Mouse (Mus musculus) heart, adult 11 months (tissue): ENCODE data around the gene Egln2.
A peak's percentile ranks its signal among the peaks of the same experiment; 100 is the strongest.

Experiments
- DNase-seq: peaks from one replicate; pipeline ENCODE4 v3.0.0; 2022

The Egln2 gene

DNA sequence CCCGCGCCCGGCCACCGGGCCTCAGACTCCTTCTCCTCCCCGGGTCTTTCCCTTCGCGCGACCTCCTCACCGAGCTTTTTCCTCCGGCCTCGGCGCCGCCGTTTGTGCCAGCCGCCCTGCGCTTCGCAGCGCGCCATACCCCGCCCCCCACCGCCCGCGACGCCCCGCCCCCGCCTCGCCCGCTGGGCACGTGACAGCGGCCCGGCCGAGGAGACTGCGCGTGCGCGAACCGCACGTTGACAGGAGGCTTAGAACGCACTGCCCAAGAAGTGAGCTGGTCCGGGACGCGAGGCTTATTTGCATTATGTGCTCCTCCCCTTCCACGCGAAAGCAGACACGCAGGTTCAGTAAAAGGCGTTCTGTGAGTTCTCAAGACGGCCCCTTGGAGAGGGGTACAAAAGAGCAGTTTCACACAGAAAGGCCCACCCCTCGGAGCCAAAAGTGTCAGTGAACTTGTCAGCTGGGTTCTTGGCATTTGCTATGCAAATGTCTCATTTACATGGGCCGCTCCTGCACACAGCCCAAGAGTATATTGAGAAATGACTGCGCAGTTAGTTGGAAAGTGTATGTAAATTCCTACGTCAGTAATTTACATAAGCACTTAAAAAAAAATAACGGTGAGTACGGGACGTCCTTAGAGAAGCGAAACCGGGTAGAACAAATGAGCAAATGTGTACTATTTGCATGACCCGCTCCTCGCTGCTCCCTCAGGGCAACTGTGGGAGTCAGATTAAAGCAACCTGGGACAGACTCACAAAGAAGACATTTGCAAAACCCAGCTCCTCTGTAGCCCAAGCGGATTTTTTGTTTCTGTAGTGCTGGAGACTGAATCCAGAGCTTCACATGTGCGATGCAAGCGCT is at the start of gene Egln2:
Gene Egln2 (minus strand): TSS at position 189 of the 861 bp plus-strand sequence.
- peak; percentile 100 for DNase-seq

DNA sequence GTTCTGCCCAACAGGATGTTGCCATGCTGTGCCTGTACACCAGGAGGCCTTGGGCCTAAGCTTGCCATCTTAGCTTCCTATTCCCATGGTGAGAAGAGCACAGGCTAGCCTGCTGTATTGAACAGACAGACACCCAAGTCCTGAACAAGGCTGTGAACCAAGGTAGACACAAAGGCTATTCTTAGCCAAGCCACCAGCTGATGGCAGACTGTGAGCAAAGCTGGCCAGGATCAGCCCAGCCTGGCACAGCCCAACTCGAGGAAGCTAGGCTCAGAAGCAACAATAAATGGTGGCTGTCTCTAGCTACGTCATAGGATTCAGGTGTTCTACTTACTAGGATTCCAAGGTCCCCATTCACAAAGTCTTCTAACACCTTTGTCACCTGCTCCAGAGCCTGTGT is 46.0 kb upstream of the Egln2 start:
- DNase-seq = no peak

DNA sequence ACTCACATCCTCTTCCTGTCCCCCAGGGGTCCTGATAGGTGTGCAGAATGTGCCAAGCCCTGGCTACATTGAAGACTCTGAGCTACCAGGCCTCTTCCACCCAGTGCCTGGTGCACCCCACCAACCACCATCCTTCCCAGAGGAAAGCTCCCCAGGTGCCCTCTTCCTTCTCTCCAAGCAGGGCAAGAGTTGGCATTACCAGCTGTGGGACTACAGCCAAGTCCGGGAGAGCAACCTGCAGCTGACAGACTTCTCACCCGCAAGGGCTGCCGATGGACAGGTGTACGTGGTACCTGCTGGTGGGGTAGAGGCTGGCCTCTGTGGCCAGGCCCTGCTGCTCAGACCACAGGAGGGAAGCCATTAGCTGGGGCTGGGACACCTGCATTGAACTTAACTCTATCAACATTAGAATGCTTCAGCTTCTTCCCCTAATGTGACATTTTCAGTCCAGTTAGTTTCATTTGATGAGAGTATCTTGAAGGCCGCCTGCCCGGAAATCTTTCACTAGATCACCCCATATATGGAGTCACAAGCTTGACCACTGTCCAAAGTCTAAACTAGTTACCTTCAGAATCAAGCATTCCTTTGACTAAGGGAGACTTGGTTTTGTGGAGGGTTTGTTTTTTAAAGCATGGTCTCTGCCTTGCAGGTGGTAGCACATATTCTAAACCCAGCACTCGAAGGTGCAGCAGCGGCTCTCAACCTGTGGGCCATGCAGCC is 37.3 kb upstream of the Egln2 start:
- DNase-seq = peak; percentile 87

DNA sequence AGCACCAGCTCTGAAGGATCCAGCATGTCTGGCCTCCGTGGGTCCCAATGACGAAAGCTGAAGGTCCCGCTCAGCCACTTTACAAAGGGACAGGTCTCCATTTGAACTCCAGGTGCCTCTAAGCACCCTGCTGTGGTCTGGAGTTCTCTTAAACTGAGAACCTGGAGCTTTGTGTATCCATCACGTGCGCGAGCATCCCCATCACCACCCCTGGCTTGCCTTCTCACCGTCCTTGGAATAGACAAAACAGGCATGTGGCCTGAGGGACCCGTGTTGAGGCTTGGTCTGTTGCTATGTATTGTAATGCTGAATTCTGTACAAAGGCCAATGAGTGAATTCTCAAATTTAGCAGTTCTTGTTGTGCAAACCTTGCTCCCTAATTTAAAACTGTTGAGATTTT is 32.2 kb upstream of the Egln2 start:
- DNase-seq = peak; percentile 90

DNA sequence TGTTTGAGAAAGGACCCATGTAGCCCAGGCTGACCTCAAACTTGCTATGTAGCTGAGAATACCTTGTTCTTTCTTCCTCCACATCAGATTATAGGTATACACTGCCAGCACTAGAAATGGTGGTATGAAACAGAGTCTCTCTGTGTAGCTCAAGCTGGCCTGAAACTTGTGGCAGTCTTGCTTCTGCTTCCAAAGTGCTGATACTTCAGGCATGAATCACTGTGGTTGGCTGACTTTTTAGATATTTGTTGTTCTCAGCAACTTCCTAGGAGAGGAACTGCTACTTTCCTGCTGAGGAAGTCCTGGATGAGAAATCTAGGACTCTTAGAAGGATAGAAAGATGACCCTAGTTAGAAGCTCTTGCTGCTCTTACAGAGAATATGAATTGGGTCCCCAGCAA is 31.8 kb upstream of the Egln2 start:
- DNase-seq = peak; percentile 88

DNA sequence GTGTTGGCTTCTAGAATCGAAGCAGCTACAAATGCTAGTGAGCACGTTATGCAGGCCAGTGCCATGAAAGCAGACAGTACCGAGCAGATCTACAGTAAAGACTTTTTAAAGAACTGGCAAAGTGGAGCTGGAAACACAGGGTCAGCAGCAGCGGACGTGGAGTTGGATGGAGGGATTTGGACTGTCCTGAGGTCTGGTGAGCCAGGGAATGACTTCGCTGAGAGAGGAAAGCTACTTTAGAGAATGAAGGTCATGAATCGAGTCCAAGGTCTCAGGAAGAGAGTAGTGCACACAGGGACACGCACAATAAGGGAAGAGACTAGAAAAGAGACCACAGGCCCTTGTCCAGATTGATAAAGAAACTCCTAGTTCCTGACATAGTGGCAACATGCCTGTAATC is 31.0 kb upstream of the Egln2 start:
- DNase-seq = peak; percentile 86

DNA sequence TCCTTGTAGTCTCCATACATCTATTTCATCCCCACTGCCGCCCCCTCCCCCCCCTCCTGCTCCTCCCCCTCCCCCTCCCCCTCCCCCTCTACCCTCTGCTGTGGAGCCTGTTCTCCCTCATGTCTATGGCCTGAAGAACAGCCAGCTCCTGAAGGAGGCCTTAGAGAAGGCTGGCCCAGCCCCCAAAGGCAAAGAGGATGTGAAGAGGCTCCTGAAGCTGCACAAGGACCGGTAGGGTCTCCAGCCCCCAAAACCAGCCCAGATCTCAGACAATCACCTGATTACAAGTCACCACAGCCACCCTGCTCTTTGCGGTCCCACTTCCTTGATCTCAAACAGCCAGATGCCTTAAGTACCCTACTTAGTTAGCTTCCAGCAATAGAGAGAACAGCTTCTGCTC is 30.5 kb upstream of the Egln2 start:
- peak; percentile 94 for DNase-seq

DNA sequence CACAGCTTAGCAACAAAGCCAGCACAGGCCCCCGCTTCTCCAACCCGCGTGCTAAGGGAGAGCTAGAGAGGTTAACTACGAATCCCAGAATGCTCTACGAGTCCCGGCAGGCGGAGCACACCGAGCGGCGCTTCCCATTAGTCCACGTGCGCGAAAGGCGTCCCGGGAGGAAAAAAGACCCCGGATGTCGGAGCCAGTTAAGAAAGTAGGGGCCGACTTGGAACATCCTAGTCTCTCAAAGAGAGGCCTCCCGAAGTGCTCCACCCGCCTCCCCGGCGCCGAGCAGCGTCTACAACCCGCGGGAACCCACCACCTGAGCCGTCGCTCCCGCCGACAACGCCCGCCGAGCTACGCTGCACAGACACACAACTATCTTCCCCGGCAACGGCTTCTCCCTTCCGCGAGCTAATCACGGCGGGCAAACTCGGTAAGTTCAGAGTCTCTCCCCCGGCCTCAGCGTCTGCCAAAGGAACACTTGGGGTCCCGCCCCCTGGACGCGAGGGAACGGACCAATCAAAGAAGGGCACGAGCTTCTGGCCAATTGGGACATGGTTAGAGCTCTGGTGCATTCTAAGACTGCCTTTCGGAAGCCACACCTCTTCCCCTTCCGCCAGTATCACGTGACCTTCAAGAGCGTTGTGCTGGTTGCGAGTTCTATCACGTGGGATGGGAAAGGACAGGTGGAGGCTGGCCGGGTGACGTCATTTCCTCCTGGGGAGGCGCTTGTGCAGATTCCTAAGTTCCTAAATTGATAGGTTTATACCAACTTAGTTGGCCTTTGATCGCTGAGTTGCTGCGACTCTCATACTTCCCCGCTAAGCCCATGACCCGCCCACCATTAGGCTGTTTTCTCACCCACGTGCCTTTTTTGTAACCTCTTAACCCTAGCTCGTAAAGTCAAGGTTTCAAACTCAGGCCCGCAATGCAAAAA is 29.3 kb upstream of the Egln2 start, which contains the start of the genes BC024978 and Snrpa:
Gene BC024978 (plus strand): TSS at position 101 of the 931 bp plus-strand sequence.
Gene Snrpa (minus strand): TSS at position 591 of the 931 bp plus-strand sequence.
- peak; percentile 100 for DNase-seq

DNA sequence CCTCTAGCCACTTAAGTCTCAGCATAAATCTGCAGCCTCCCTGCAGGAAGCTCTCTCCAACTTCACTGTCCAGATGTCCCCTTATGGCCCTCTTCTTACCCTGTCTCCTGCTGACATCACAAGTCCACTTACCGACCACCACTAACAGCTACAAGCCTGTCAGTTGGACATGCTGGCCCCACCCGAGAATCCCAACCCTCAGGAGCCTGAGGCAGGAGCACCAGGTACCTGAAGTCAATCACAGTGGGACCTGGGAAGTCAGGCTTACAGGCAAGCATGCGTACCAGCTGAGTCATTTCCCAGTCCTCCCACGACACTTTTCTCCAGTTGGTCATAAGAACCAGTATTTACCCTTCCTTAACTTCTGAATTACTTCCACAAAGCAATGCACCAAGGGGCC is 27.1 kb upstream of the Egln2 start:
- DNase-seq = peak; percentile 84

DNA sequence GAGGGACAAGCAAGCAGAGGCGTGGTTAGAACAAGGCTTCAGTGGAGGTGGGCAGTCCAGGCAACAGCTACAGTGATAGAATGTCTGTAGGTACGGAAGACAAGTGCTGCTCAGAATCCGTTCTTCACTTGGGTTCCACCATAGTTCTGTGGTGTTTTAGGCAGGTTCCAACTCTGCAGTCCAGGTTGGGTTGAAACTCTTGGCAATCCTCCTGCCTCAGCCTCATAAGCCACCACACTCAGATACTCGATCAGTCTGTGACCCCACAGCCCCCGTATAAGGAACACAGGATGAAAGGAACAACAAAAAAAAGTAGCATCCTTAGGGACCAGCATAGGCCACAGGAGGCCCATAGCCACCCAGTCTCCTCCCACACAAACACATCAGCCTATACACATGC is 25.8 kb upstream of the Egln2 start:
- peak; percentile 81 for DNase-seq

DNA sequence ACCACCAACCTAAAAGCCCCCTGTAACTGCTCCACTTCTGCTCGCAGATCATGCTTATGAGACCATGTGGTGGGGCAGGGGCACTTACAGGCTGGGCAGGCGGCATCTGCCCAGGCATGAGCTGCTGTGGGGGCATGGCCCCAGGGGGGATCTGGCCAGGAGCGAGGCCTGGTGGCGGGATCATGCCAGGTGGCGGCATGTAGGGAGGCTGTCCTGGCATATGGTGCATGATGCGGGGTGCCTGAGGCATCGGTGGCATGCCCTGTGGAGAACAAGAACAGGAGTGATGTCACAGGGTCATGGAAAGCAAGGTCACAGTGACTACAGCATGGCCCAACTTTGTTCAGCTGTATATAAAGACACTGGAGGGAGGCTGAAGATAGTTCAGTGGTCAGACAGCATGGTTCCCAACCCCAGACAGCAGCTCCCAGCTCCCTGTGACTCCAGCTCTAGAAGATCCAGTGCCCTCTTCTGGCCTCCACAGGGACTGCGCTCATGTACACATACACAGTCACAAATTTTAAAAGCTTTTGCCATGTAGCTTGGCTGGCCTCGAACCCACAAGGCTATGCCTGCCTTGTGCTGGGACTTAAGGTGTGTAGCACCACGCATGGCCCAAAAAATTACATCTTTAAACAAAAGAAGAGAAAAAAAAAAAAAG is 22.8 kb upstream of the Egln2 start:
- peak; percentile 91 for DNase-seq

DNA sequence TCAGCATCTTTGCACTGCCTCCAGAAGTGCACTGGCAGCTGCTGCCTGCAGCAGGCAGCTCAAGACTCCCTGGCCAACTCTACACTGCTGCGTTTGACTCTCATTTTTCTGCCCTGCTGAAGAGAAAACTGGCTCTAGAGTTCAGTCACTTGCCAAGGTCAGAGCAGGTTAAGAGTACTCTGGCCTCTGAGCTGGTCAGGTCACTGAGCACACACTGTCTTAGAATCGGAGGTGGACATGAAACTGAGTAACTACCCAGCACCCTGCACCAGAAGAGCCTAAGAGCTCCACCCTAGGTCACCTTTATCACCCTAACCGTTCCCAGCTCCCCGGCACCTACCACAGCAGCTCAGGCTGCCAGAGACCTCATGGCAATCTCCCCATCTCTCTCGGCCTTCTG is 19.4 kb upstream of the Egln2 start:
- DNase-seq = peak; percentile 90

DNA sequence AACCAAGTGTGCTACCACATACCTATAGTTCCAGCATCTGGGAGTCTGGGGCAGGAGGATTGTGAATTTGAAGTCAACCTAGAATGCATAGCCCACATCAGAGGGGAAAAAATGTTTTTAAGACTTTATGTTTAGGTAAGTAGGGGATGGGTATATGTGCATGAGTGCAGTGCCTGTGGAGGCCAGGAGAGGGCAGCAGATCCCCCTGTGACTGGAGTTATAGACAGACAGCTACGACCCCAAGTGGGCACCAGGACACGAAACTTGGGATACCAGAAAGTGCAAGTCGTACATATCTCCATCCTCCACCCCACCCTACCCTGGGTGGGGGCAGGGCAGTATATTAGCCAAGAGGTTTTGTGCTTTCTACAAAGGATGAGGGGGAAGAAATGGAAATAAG is 18.4 kb upstream of the Egln2 start:
- DNase-seq = no peak

DNA sequence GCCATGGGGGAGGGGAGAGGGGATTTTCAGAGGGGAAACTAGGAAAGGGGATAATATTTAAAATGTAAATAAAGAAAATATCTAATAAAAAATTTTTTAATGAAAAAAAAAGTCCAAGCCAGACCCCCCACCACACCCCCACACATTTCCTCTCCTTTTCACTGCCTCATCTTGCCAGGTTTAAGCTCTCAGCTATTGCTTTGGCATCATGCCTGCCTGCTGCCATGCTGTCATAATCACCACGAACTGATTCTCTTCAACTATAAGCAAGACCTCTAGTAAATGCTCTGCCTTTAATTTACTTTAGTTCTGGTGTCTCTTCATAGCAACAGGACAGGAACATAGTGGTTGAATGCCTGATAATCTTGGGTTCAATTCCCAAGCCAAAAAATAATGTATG is 15.9 kb upstream of the Egln2 start:
- no peak for DNase-seq

DNA sequence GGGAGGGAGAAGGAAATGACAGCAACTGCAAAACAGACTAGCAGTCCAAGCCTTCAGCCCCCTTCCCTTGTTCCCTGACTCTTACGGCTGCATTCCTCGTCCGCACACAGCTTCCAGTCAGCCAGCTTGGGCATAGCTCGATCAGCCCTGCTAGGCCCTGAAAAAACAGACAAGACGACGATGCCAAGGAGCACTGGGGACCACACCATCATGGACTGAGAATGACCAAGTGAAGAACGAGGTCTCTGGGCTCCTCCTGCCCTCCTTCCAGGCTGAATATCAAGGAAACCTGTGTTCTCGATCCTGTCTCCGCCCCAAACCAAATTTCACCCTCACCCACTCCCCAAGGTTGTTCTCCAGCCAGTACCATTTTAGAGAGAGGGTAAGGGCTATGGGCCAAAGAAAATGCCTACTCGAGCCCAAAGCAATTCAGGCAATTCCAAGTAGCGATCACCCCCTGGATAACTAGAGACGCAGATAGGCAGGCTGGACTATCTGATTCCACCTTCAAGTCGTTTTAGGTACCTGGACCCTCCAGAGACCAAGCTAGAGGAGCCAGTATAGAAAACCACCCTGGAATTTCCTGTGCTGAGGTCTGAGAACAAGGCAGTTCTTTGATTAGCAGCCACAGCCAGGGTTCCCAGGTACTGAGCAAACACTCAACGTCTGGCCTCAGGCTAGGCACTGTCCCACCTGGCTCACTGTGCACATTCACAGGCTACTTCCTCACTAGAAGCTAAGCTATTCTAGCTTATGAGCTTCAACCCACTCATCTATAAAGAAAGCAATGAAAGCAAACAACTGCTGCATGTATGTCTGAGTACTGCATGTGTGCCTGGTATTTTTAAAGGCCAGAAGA is 14.5 kb upstream of the Egln2 start, which contains the start of the genes Gm21983 and Mia:
Gene Gm21983 (minus strand): TSS at position 250 of the 859 bp plus-strand sequence.
Gene Mia (minus strand): TSS at position 321 of the 859 bp plus-strand sequence.
- DNase-seq = peak; percentile 90

DNA sequence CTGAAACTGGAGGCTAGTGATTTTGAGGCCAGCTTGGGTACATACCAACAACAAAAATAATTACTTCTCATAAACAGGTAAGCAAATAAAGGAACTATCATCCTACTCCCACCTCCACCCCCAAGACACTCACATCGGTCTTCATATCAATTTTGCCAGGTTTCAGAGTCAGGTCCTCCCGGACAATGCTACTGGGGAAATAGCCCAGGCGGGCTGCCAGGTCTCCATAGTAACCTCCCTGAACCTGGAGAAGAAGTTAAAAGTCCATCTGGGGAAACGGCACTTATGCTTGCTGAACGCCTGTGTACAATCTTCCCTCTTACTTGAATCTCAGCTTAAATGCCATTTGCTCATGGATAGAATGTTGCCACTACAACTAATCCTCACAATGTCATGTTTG is 13.4 kb upstream of the Egln2 start:
- peak; percentile 97 for DNase-seq

DNA sequence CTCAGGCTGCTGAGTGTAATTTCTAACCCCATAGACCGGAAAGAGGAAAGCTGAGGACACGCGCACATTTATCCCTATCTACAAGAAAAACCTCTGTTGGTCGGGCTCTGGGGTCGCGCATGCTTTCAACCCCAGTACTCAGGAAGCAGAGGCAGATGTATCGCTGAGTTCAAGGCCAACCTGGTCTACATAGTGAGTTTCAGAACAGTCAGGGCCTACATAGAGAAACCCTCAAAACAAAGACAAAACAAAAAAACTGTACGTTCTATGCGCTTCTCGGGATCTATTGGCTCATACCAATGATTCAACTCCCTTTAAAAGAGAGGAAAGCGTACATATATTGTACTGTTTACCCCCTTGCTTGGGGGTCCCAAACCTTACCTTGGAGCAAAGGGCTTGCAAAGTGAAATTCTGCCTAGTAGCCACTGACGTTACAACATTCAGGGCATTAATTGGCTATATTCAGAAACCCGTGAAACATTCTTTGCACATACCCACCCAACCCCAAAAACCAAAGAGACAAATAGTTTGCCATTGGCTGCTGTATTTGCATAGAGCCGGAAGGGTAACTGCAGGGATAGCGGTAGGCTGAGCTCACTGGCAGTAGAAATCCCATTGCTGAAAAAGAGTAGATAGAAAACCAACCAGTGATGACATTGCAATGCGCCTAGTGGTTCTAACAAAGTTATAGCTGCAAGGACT is 12.8 kb upstream of the Egln2 start:
- DNase-seq = peak; percentile 92

DNA sequence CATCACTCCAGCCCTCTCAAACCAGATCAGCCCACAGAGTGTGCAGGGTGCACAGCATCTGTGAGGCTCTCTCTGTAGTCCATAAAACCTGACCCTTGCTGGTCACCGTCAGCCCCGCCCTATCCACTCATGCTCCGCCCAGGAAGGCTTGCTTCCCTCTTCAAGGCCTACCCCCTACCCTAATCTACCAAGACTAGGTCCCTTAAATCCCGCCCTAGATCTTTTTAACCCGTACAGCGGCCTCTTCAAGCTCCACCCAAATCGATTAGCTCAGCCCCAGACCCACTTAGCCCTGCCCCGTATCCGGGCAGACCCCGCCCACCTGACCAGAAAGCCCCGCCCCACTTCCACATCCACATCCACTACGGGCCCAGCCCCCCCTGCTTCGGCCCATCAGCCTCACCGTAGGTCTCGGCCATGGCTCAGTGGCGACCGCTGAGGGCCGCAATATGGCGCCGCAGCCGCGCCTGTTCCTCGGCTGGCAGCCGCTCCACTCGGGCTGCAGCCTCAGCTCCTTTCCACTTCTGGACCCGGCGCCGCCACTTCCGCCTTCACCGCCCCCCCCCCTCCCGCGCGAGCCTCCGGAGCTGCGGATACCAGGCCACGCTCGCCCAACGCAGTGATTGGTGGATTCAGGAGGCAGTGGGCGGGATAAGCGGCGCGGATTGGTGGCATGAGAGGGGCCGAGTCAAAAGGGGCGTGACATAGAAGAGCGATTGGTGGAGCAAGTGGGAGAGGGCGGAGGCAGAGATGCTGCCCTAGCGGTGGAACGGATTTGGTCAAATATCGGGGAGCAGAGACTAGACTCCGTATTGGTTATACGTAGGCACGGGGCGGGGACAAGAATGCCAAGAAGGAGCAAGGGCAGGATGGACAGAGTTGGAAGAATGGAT is 12.0 kb upstream of the Egln2 start, which contains the start of gene Rab4b:
Gene Rab4b (minus strand): TSS at position 573 of the 893 bp plus-strand sequence.
- peak; percentile 100 for DNase-seq

DNA sequence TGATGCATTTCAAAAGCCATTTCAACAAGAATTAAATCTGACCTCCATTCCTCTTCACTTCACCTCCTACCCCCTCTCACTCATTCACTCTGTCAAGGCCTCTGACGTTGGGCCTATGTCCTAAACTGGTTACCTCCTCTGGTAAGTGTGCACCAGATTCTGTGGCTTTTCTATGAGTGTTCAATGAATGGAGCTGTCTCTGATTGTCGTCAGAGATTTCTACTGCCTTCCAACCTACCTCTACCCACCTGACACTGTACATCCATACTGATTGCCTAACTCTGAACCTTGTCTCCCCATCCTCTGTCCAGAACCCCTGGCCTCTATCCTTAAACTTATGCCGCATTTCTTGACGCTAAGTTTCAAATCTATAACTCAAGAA is 11.3 kb upstream of the Egln2 start:
- peak; percentile 87 for DNase-seq
